Mouse (Mus musculus) monocyte, adult 2 months (primary cell): Measurements from ENCODE around the gene Frrs1l.

Experiments
- DNase-seq, 2 experiments: peaks; one replicate each; pipeline ENCODE4 v3.0.0; 2022; ENCODE audit warnings: low spot score in 2 of 2, low read depth in 1 of 2

Frrs1l gene

GRCm38 (mm10) chr4:56989431-56990214, 568 bp downstream of the Frrs1l start:
- no peak for DNase-seq

- DNase-seq = no peak
Observed at GRCm38 (mm10) chr4:56965586-56966179, 24.5 kb downstream of the Frrs1l start.

GRCm38 (mm10) chr4:56963687-56964086, 26.5 kb downstream of the Frrs1l start:
- DNase-seq = no peak

GRCm38 (mm10) chr4:56961320-56961925, 28.8 kb downstream of the Frrs1l start:
- no peak for DNase-seq

GRCm38 (mm10) chr4:56957518-56957917, 32.7 kb downstream of the Frrs1l start:
- DNase-seq = no peak

GRCm38 (mm10) chr4:56953235-56953634, 37.0 kb downstream of the Frrs1l start:
- DNase-seq = no peak

- no peak for DNase-seq
Observed at GRCm38 (mm10) chr4:56951701-56952100, 38.5 kb downstream of the Frrs1l start.

GRCm38 (mm10) chr4:56949494-56949893, 40.7 kb downstream of the Frrs1l start:
- DNase-seq = no peak

GRCm38 (mm10) chr4:56946641-56947640, 43.2 kb downstream of the Frrs1l start, which contains the start of gene Tmem245:
Gene Tmem245, minus strand, starts transcription at chr4:56947437.
- DNase-seq = peak; percentile 69 to 83

GRCm38 (mm10) chr4:56946180-56946579, 44.0 kb downstream of the Frrs1l start:
- no peak for DNase-seq

GRCm38 (mm10) chr4:56944286-56944685, 45.9 kb downstream of the Frrs1l start:
- DNase-seq = no peak

GRCm38 (mm10) chr4:56943258-56943657, 46.9 kb downstream of the Frrs1l start:
- DNase-seq = no peak

GRCm38 (mm10) chr4:56942567-56942966, 47.6 kb downstream of the Frrs1l start:
- DNase-seq = no peak

GRCm38 (mm10) chr4:56941481-56941880, 48.7 kb downstream of the Frrs1l start:
- DNase-seq = no peak

GRCm38 (mm10) chr4:56937136-56937535, 53.1 kb downstream of the Frrs1l start:
- DNase-seq = no peak

- no peak for DNase-seq
Observed at GRCm38 (mm10) chr4:56935327-56935726, 54.9 kb downstream of the Frrs1l start.

GRCm38 (mm10) chr4:56933154-56933553, 57.0 kb downstream of the Frrs1l start:
- DNase-seq = no peak

- DNase-seq = no peak
Observed at GRCm38 (mm10) chr4:56932096-56932495, 58.1 kb downstream of the Frrs1l start.

- no peak for DNase-seq
Observed at GRCm38 (mm10) chr4:56930312-56930711, 59.9 kb downstream of the Frrs1l start.

- DNase-seq = no peak
Observed at GRCm38 (mm10) chr4:56926971-56927370, 63.2 kb downstream of the Frrs1l start.

- DNase-seq = no peak
Observed at GRCm38 (mm10) chr4:56922229-56922628, 68.0 kb downstream of the Frrs1l start.
